Mouse (Mus musculus): Measurements from ENCODE around the gene Pmpca.

DNA sequence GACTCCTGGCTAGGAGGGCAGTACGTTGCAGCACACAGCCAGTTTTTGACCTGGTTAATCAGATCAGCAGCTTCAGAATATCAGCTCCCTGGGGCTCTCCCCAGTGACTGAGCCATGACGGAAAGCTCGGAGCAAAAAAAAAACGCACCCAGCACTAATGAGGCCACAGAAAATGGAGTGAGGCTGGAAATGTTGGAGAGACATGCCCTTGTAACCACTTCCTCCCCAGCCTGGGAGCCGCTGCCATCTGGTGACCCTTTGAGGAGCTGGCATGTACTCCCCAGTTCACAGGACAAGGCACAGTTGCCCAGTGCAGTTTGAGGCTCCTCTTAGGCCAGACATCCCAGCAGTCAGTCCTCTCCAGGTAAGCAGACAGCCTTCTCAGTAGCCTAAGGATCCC lies 21.0 kb downstream of the Pmpca start:
- TF ChIP-seq CTCF (IDR thresholded peaks at IDR 0.05; ENCODE audit: low read depth) = peak; percentile 17; the same call in 1 of the 2 replicates
- TF ChIP-seq EP300 (IDR thresholded peaks at IDR 0.05; ENCODE audit: low read depth) = no peak
